Mouse (Mus musculus) bone marrow macrophage, adult 2 months (primary cell): ENCODE data around the gene Gm17087. TPM values are rescaled to one million over a fixed set of nuclear protein-coding genes. Genes with fewer than 3 reads are reported as not detected.

Experiments
- H3K27ac ChIP-seq: 2 replicates; pipeline ENCODE4 v1.5.1; 2012; ENCODE audit warnings: low read depth, low read length; ENCODE audit not compliant: insufficient read depth
- H3K4me1 ChIP-seq: 2 replicates; pipeline ENCODE4 v1.6.1; 2012; ENCODE audit warnings: low read length; ENCODE audit not compliant: control insufficient read depth, insufficient read depth
- H3K4me3 ChIP-seq: 2 replicates; pipeline ENCODE4 v1.5.1; 2012; ENCODE audit warnings: mild to moderate bottlenecking, low read length, moderate library complexity; ENCODE audit not compliant: insufficient read depth
- CTCF ChIP-seq: IDR thresholded peaks from 2 replicates; pipeline ENCODE4 v1.5.1; 2012; ENCODE audit warnings: low read depth, mild to moderate bottlenecking, low read length, moderate library complexity
- POLR2A ChIP-seq: IDR thresholded peaks from 2 replicates; pipeline ENCODE4 v1.6.1; 2012; ENCODE audit warnings: mild to moderate bottlenecking, low read depth, low read length, borderline replicate concordance
- polyA plus RNA-seq: library from polyadenylated mRNA; stranded (reverse); fragments of >200 nt; gene quantifications from 2 replicates; pipeline ENCODE4 v1.2.4, GENCODE M21; 2012; ENCODE audit not compliant: missing spikeins, insufficient read depth, insufficient read length

Gene Gm17087
- 2.4 and 4.4 TPM in 2 replicates for polyA plus RNA-seq

- Histone ChIP-seq H3K4me1 (no peaks in the 10 kb centered on the region), H3K27ac (no peak within 1 kb of the TSS), H3K4me3 (no peak within 1 kb of the TSS)
- TF ChIP-seq CTCF (no peak), POLR2A (no peak)
Observed at GRCm38 (mm10) chr17:8566850-8567249, at the start of gene Gm17087. Gene Gm17087 (minus strand): TSS chr17:8566950.

- TF ChIP-seq CTCF = peak; percentile 45; the same call in 1 of the 2 replicates
- no peak for TF ChIP-seq POLR2A
- Histone ChIP-seq H3K4me3 (no peak overlapping the region), H3K4me1 (no peaks in the 10 kb centered on the region), H3K27ac (no peak overlapping the region)
Observed at GRCm38 (mm10) chr17:8613882-8614551, 47.3 kb upstream of the Gm17087 start.

- no peak for TF ChIP-seq POLR2A
- no peak for TF ChIP-seq CTCF
- no peak overlapping the region for H3K27ac ChIP-seq
- H3K4me3 ChIP-seq = no peak overlapping the region
- H3K4me1 ChIP-seq = no peaks in the 10 kb centered on the region
Observed at GRCm38 (mm10) chr17:8611916-8612315, 45.2 kb upstream of the Gm17087 start.

GRCm38 (mm10) chr17:8606695-8607094 is 39.9 kb upstream of the Gm17087 start:
- Histone ChIP-seq H3K4me1 (no peaks in the 10 kb centered on the region), H3K27ac (no peak overlapping the region), H3K4me3 (no peak overlapping the region)
- no peak for TF ChIP-seq CTCF

GRCm38 (mm10) chr17:8605921-8606320 is 39.2 kb upstream of the Gm17087 start:
- TF ChIP-seq CTCF = no peak
- TF ChIP-seq POLR2A = no peak
- Histone ChIP-seq H3K4me1 (no peaks in the 10 kb centered on the region), H3K4me3 (no peak overlapping the region)

GRCm38 (mm10) chr17:8602976-8603375 is 36.2 kb upstream of the Gm17087 start:
- no peak overlapping the region for H3K4me3 ChIP-seq
- no peak overlapping the region for H3K27ac ChIP-seq
- H3K4me1 ChIP-seq = no peaks in the 10 kb centered on the region
- no peak for TF ChIP-seq CTCF
- TF ChIP-seq POLR2A = no peak

More at GRCm38 (mm10) chr17:8605921-8606320, 39.2 kb upstream of the Gm17087 start:
- H3K27ac ChIP-seq = no peak overlapping the region

GRCm38 (mm10) chr17:8597790-8598189 is 31.0 kb upstream of the Gm17087 start:
- no peak for TF ChIP-seq POLR2A
- 0 out of 2 replicates have a peak, but pooled peaks have one; percentile 32 for TF ChIP-seq CTCF
- no peak overlapping the region for H3K4me3 ChIP-seq
- no peak overlapping the region for H3K27ac ChIP-seq
- H3K4me1 ChIP-seq = no peaks in the 10 kb centered on the region

GRCm38 (mm10) chr17:8592427-8593277 is 25.9 kb upstream of the Gm17087 start:
- H3K27ac ChIP-seq = no peak overlapping the region
- H3K4me1 ChIP-seq = no peaks in the 10 kb centered on the region
- TF ChIP-seq POLR2A (no peak), CTCF (peak; percentile 88)
- peak overlapping the region; percentile 1; the same call in 1 of the 2 replicates for H3K4me3 ChIP-seq

- Histone ChIP-seq H3K27ac (no peak overlapping the region), H3K4me3 (no peak overlapping the region), H3K4me1 (no peaks in the 10 kb centered on the region)
- TF ChIP-seq POLR2A (no peak), CTCF (no peak)
Observed at GRCm38 (mm10) chr17:8581579-8581978, 14.8 kb upstream of the Gm17087 start.

- Histone ChIP-seq H3K4me1 (no peaks in the 10 kb centered on the region), H3K27ac (no peak overlapping the region), H3K4me3 (no peak overlapping the region)
- TF ChIP-seq POLR2A (no peak), CTCF (0 out of 2 replicates have a peak, but pooled peaks have one; percentile 18)
Observed at GRCm38 (mm10) chr17:8580360-8580759, 13.6 kb upstream of the Gm17087 start.
